Mouse (Mus musculus): ENCODE results near the gene Ggt6.

Ggt6 gene

DNA sequence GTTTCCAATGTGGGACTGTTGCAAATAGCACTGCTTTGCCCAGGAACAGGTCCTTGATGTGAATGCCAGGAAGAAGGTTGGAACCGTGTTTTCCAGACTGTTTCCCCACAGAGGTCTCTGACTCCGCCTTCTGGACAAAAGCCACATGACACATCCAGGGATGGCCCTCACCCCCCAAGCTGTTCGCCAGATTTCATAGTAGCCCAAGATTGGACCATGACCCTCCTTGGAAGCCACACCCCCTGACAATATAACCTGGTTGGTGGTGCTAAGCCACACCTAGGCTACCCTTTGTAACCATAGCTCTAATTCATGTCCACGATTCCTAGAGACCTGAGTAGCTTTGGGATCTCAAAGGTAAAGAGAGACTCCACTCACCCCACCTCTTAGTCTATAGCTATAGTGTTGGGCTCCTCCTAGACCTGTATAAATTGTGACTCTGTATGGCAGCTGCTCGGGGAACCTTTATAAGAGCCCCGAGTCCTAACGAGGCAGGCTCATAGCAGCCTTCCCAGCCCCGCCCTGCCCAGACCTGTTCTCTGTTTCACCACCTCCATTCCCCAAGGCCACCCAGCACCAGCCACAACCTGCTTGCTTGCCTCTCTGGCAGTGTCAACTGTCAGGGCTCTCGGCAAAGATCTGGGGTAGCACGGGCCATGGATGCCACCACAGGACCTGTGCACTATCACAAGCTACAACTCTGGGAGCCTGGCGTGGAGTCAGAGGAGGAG, at the start of gene Ggt6:
Gene Ggt6, plus strand, starts transcription at position 564 of the 731 bp plus-strand sequence.
- DNase-seq, result no peak

DNA sequence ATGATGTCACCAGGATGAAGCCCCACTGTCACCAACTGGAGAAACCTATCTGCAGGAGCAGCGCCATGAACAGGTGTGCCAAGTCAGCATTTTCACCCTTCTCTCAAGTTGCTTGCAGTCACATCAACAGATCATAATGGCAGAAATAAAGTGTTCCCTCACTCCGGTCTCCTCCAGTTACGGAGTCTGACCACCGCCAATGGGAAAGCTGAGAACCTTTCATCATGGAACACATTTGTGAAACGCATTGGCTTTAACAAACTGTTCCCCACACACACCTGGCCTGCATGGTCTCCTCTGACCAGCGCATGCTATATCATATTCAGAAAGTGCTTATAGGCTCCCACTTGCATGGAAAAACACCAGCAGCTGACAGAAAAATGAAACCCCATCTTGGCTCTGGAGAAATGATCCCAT, 47.2 kb upstream of the Ggt6 start:
- no peak for DNase-seq

DNA sequence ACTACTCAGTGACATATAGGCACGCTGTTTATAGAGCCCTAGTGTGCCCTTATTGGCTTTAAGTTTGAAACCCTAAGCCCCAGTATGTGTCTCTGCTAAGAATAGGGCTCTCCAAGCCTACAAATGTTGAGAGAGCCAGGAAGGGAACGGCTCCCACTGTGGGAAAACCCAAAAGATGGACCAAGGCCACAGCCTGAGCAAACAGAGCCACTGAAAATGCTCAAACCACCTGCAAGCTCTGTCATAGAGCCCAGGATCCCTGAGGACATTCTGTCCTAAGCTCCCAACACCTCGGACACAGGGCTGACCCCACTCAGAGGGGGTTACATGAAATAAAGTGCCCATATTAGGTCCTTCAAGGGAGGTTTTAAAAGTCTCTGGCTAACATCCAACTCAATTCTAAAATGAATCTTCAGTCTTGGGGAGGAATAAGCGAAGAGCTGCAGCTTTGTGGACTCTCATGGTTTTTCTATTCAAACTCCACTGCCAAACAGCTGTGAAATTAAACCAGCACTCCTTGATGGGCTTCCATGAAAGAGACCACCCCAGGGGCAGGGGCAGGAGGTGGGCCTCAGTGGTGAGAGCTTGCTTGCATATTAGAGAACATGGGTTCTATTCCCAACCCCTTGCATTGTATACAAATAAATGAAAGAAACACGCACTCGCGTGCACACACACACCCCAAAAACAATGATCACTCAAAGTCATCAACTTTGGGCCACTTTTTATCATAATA, 45.8 kb upstream of the Ggt6 start:
- no peak for DNase-seq

DNA sequence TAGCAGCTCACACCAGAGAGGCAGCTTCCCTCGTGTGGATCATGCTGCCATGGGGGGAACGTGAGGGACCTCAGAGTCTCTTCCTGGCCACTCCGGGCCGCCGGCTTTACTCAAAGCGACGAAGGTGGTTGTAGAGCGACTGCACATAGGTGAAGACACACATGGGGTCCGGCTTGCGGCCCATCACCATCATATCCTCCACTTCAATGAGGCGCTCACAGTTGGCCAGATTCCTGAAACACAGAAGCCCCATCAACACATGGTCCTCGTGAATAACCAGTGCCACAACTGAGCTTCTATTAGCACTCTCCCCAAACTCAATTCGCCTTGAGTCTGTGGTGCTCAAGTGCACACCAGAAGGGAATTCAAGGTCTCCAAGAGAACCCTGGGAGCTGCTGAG, 44.1 kb upstream of the Ggt6 start:
- DNase-seq, result no peak

DNA sequence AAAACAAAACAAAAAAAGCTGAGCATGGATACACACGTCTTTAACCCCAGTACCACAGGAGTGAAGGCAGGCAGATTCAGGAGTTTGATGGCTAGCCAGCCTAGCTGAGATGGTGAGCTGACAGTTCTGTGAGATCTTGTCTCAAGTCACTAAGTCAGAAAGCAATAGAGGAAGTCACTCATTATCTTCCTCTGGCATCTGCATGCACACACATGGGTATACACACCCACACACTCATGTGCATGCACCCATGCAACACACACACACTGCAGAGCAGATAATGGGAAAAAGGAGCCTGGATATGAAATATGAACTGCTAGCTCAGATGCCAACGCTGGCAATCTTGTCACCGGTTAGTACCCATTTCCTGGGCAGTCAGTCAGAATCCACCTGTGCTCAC, 42.1 kb upstream of the Ggt6 start:
- DNase-seq, result no peak

DNA sequence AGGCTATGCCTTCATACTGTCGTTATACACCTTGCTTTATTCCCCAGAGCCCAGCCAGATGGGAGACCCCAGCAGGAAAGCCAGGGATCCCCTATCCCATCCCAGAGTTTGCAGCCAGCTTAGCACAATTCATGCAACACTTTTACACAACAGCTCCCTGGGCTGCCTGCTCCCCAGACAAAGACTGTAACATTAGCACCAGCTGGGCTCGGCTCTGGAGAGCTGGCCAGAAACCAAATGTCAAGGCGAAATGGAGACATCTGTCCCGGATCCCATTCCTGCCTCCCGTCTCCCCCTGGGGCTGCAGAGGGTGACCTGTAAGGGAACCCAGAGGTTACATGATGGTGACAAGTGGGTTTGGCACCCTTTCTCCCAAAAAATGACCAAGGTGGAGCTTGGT, 41.7 kb upstream of the Ggt6 start:
- no peak for DNase-seq

DNA sequence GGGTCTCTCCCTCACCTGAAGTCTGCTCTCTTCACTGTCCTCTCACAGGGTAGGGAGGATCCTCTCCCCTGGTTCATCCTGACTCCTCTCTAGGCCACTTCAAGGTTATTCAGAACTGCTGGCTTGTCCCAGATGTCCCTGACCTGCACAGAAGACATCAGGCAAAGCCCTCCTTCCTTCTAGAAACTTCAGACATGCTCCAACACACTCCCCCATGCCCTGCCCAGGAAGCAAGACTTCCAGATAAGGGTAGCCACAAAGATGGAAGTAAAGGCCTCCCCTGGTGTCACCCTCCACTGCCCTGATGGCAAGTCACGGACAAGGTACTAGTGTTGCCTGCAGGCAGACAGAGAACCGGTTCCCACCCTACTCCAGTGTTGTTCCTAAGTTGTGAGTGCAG, 40.6 kb upstream of the Ggt6 start:
- DNase-seq, result no peak

DNA sequence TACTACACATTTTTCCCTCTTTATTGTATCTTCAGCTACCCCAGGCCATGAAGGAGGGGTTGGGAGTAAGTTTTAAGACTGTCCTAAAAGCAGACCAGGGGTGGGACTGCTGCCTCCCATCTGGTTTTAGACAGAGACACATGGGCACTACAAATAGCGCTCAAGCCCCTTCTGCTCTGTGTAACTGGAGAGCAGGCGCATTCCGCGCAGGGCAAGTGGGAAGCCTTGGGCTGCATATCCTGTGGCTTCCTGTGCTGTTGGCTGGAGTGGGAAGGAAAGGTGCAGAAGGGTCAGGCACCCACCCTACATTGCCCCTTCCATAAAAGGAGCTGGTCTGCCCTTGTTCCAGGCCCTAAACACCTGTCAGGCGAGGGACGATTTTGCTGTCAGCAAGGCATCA, 39.7 kb upstream of the Ggt6 start:
- no peak for DNase-seq

DNA sequence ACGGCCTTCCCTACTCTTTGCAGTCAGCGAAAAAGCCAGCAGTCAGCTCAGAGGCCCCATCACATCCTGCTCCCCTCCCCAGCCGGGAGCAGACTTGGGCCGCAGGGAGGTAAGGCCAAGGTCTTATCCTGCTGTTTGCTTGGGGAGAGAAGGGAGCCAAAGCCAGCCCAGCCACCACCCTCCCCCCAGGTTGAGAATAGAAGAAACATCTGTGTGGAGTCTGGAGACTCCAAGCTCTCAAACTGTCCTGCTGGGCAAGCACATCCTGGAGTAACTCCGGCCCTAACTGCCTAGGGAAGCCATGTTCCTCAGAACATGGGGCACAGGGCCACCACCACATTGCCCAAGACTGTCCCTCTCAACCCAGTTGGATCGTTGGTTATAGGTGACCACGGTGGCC, 38.7 kb upstream of the Ggt6 start:
- no peak for DNase-seq

DNA sequence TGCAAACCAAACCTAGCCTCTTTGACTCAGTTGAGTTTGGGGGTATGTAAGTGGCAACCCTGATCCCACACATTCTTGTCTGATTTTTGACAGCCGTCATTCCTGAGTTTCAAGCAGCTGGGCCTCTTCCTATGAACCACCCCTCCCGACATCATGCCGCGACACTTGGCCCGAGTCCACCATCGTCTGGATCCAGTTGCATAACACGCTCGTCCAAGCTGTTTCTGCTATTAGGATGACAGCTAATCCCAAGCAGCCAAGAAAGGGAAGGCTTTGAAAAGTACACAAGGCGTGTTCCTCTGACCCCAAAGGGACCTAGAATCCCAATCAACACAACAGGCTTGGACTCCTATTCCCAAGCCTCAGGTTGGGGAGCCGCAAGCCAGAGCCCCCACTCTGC, 38.3 kb upstream of the Ggt6 start:
- DNase-seq, result peak; percentile 16

DNA sequence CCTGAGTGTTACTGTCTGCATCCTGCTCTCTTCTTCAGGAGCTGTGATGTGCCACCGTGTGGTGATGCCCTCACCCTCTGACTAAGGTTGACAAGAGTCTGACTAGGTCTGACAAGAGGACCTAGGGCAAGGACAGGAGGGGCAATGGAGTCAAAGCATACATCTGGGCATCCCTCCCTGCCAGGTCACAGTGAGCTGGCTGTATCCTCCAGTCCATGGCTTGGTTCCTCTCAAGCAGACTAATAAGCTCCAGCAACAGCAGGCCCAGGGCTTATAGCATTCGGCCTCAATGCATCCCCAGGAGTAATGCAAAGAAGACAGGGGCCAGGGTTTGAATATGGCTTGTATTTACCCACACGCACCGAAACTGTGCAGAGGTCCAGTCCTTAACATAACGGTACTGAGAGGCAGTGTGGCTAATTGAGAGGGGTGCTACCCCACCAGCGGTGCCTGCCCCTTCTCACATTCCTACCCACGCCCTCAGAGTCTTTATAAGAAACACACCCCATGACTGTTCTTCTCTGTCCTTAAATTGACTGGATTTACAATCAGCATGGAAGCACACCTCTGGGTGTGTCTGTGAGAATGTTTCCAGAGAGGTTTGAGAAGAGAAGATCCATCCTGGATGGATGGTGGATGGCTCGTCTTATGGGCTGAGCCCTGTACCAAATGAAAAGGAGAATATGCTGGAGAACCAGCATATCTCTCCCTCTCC, 37.4 kb upstream of the Ggt6 start:
- peak; percentile 40 for DNase-seq

DNA sequence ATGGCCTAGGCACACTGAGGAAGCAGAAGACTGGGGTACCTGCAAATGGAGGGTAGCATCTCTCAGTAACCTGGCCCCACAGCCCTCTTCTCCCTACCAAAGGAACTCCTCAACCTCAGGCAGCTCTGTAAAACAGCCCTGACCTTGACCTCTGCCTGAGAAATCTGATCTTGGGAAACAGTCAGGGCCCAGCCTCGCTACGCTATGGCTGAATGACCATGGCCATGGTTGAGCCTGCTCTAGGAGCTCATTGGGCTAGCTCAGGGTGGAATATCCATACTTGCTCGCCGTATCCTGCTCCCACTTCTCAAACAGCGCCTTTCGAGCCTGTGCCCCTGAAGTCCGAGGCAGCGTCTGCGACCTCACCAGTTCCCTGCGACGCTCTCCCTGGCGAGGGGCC, 34.3 kb upstream of the Ggt6 start:
- no peak for DNase-seq

DNA sequence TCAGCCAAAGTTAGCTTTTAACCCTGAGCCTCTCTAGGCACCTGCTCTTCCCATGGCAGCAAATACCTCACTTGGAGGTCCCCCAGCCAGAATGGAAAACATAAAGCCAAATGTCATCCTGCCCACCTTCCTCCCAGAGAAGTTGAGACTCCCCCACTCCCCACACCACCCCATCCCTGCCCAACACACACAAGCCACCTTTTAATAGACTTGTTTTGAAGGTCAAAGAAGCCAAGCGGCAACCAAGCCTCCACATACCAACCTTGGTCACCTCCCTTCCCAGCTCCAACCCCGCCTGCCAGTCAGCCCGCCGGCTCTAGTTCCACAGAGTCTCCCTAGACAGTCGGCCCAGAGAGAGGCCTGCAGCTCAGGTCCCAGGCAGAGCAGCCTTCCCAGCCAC, 33.3 kb upstream of the Ggt6 start:
- no peak for DNase-seq

DNA sequence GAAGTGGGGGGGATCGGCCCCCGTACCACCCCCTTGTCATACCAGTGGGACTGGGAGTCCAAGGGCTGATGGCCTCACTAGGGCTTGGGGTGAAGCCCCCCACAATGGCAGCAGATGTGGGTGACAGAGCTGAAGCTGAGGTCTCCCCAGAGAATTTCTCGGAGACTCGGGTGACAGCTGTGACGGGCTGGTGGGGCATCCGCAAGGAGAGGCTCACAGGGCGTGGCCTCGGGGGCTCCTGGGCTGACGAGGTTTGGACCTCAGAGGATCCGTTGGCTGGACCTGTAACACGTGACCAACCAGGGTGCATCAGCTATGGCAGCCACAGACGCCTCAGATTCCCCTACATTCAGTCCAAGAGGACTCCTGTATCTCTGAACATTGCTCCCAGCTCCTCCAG, 32.4 kb upstream of the Ggt6 start:
- DNase-seq, result no peak

DNA sequence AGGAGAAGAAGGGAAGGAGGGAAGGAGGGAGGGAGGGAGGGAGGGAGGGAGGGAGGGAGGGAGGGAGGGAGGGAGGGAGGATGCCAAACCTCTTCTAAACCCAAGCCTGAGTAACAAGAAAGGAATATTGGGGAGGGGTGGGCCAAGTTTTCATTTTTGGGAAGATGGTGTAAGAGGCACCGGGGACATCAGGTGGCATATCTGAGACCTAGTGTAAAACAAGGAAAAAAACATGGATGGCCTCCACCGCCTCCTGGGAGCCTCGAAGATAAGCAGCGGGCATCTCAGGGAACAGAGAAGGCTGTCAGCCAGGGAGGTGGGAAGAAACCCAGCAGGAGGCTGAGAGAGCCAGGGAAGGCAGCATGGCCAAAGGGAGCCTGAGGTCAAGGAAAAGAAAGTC, 29.8 kb upstream of the Ggt6 start:
- no peak for DNase-seq

DNA sequence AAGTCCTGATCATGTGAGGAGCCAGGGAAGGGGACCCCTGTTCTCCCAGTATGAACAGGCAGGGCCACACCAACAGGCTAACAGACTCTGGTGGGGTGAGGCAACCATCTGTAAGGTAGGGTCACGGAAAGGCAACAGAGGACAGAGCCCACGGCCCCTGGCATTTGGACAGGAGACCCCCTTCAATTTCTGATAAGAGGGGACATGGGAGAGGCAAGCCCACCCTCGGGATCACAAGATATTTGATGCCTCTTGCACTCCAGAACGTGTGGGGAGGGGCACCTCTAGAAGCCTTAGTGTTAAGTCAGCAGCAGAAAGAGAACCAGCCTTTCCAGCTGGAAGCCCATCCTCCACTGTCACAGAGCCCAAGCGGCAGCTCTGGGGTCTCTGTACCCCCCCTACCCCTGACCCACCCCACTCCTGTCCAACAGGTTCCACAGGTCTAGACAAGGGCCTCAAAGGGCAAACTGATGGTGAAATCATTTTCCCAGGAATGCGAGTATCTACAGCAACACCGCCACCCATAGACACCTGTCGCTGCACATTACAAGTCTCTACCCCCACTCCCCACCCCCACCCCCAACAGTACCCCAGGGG, 29.1 kb upstream of the Ggt6 start:
- no peak for DNase-seq

DNA sequence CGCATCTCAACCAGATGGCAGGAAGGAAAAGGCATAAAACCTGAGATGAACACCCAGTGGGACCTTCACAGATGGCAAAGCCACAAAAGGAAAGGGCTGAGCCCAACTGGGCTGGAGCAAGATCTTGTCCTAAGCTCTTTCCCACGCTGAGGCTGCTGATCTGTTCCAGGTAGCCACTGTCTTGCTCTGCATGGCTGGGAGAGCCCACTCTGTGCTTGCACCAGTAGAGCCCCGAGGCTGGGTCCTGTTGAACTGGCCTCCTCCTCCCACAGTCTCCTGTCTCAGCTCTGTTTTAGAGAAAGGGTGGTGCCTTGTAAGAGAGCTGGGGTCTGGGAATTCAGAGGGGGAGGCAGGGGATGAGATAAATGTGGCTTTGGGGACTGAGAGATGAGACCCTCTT, 28.2 kb upstream of the Ggt6 start:
- no peak for DNase-seq

DNA sequence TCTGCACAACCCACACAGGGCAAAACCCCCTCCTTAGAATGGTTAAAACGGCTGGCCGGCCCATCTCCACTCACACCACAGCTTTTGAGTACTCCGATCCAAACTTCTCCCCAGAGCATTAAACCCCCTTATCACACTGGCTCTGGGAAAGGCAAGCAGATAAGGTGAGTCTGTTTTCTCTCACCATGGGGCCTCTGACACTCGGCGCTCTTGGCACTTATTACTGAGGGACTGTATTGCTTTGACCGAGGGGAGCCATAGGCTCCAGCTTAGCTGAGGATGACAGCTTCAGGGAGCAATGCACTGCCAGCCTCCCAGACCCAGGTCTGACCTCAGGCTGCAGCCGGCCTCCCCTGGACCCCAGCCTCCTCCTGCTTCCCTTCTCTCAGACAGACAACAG, 27.8 kb upstream of the Ggt6 start:
- no peak for DNase-seq

DNA sequence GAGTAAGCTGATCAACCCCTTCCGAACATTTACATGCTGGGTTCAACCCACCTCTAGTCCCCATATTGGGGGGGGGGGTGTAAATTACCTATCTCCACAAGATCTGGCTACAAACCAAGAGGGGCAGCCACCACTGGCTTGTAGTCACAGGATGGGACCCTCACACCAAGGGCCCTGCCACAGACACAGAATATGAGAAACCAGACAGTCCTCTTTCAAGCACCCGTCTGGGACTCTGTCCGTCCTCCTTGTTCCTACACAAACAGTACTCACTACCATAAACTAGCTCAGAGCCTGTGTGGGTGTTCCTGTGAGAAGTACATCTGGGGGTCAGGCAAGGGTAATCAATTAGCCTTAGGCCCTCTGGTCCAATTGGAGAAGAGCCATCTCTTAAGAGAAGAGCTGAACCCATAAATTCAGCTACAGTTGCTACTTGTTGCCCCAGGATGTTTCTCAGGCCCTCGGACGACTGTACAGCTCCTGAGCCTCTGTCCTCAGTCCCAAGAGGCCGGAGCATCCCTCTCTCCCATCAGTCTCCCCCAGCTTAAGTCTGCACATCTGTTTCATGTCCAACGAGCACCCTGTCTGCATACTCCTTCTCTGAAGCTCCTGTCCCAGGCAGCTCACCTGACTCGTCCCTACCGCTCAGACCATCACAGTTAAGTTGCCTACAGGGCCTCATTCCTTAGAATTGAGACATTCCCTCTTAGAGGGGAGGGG, 26.7 kb upstream of the Ggt6 start:
- no peak for DNase-seq

DNA sequence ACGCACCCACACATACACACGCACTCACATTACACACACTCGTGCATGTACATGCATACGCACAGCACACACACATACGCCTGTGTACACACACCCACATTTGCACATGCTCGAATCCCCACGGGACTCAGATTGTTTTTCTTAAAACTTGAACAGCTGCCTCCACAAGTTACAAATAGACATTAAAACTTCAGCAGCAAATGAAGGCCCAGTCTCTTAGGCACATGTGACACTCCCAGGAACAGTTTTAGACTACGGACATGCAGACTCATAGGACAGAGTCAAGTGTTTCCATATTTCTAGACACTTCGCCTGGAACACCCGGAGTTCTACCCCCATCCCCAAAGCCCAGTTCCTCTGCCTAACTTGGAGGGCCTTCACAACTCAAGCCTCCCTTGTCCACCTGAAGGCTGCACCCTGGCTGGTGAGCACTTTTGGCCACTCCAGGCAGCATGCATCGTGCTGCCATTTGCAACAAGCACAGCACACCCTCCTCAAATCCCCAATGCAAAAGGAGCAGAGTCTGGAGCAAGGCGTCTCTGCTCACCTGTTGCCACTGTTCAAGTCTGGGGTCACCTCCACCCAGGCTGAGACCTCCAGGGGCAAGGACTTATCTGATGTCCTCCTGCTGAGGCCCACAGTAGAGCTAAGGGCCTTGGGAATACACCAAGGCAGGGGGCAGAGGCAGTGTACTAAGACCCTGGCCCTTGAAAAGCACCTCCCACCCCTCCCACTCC, 25.5 kb upstream of the Ggt6 start:
- DNase-seq, result no peak

DNA sequence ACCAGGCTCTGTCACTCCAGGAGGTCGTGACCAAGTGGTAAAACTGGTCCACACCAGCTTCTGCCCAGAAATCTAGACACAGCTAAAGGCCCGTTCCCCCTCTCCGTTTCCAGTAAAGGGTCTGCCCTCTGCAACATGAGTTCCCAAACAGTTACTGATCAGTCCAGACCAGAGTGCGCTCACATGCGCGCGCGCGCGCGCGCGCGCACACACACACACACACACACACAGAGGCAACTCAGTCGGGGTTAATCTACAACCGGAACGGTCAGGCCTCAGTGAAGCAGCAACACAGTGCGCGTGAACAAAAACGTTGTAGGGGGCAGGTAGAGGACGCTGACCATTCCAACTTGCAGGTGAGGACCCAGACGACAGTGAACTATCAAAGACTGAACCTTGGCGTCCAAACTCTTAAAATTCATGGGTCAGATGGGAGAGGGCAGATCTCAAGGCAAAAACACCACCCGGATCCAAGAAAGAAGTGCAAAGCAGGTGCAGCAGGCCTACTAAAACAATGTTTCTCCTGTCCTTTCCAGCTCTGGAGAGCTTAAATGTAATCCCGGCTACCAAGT, 24.7 kb upstream of the Ggt6 start:
- DNase-seq, result peak; percentile 51
